Mouse (Mus musculus) hindbrain, embryonic 13.5 days (tissue): ENCODE results near the gene Tmem86a. TPM values are rescaled to one million over a fixed set of nuclear protein-coding genes. Genes with fewer than 3 reads are reported as not detected.
"Not testable (repeated sequence)": the region's sequence is repeated elsewhere in the genome, so short reads cannot be mapped to it uniquely, and the experiment has no call there.

Experiments used
- ATAC-seq: fragments of 200-750 bp; cut with Nextera tagmentation; 2 replicates; pipeline ENCODE4 v1.8.0; 2017; ENCODE audit warnings: moderate TSS enrichment; ENCODE audit not compliant: low FRiP score
- H3K27ac ChIP-seq: fragments of 300-500 bp; sonication (generic); 2 replicates; pipeline ENCODE4 v1.5.1; 2015; ENCODE audit warnings: inconsistent platforms, mild to moderate bottlenecking, moderate library complexity
- H3K27me3 ChIP-seq: fragments of 300-500 bp; sonication (generic); 2 replicates; pipeline ENCODE4 v1.6.1; 2015; ENCODE audit warnings: mild to moderate bottlenecking, inconsistent platforms
- H3K36me3 ChIP-seq: fragments of 300-500 bp; sonication (generic); 2 replicates; pipeline ENCODE4 v1.6.1; 2015; ENCODE audit warnings: mild to moderate bottlenecking, inconsistent platforms
- H3K4me1 ChIP-seq: fragments of 300-500 bp; sonication (generic); replicated peaks from 2 replicates; pipeline ENCODE4 v1.6.1; 2015; ENCODE audit warnings: inconsistent platforms
- H3K4me2 ChIP-seq: fragments of 300-500 bp; sonication (generic); 2 replicates; pipeline ENCODE4 v1.6.1; 2015; ENCODE audit warnings: inconsistent platforms, mild to moderate bottlenecking, moderate library complexity
- H3K4me3 ChIP-seq: fragments of 300-500 bp; sonication (generic); 2 replicates; pipeline ENCODE4 v1.5.1; 2015; ENCODE audit warnings: mild to moderate bottlenecking, inconsistent platforms
- H3K9ac ChIP-seq: fragments of 300-500 bp; sonication (generic); 2 replicates; pipeline ENCODE4 v1.6.1; 2015; ENCODE audit warnings: mild to moderate bottlenecking, inconsistent platforms
- H3K9me3 ChIP-seq: fragments of 300-500 bp; sonication (generic); 2 replicates; pipeline ENCODE4 v1.6.1; 2016; ENCODE audit warnings: inconsistent platforms
- WGBS: fragments of 180-500 bp; shearing (Covaris S2); methylation state at CpG from one replicate; pipeline ENCODE4 v1.1.7; 2015; 5-methylcytosine and 5-hydroxymethylcytosine counted together
- polyA plus RNA-seq: library from polyadenylated mRNA; unstranded; fragments of >200 nt; fragmentation: Nextera tagmentation; extraction: Ambion mirVana; gene quantifications from 2 replicates; pipeline ENCODE4 v1.2.1, GENCODE M21; 2015

The Tmem86a gene
- polyA plus RNA-seq, 1 experiment from 2014 or later, result 24.4 TPM

GRCm38 (mm10) chr7:47015390-47016065 lies 34.9 kb upstream of the Tmem86a start:
- Histone ChIP-seq H3K9ac (peak overlapping the region; percentile 60), H3K4me2 (peak overlapping the region; percentile 50), H3K4me3 (peak overlapping the region; percentile 26), H3K27ac (peak overlapping the region; percentile 48; the same call in 1 of the 2 replicates), H3K4me1 (peaks cover 7% of the 10 kb centered on the region), H3K9me3 (no peaks in the 10 kb centered on the region), H3K27me3 (0 out of 2 replicates have a peak, but pooled peaks cover 3% of the 10 kb centered on the region), H3K36me3 (no peaks in the 10 kb centered on the region)
- peak; percentile 89 for ATAC-seq
- 10% methylated on average over 6 of the region's 6 CpGs for WGBS

GRCm38 (mm10) chr7:47016602-47017001 lies 33.8 kb upstream of the Tmem86a start:
- H3K27me3 ChIP-seq, result 0 out of 2 replicates have a peak, but pooled peaks cover 3% of the 10 kb centered on the region
- H3K9ac ChIP-seq, result no peak overlapping the region
- peaks cover 7% of the 10 kb centered on the region for H3K4me1 ChIP-seq
- no peak overlapping the region for H3K4me2 ChIP-seq
- no peak for ATAC-seq
- 77% methylated on average over 3 of the region's 3 CpGs for WGBS
- H3K36me3 ChIP-seq, result no peaks in the 10 kb centered on the region
- no peak overlapping the region for H3K27ac ChIP-seq
- no peaks in the 10 kb centered on the region for H3K9me3 ChIP-seq
- no peak overlapping the region for H3K4me3 ChIP-seq

GRCm38 (mm10) chr7:47017146-47017545 lies 33.3 kb upstream of the Tmem86a start:
- H3K4me2 ChIP-seq, result no peak overlapping the region
- 79% methylated on average over 7 of the region's 7 CpGs for WGBS
- no peak overlapping the region for H3K27ac ChIP-seq
- H3K36me3 ChIP-seq, result no peaks in the 10 kb centered on the region
- peaks cover 7% of the 10 kb centered on the region for H3K4me1 ChIP-seq
- H3K27me3 ChIP-seq, result 0 out of 2 replicates have a peak, but pooled peaks cover 3% of the 10 kb centered on the region
- no peaks in the 10 kb centered on the region for H3K9me3 ChIP-seq
- H3K9ac ChIP-seq, result no peak overlapping the region
- ATAC-seq, result no peak
- H3K4me3 ChIP-seq, result no peak overlapping the region

GRCm38 (mm10) chr7:47019641-47020040 lies 30.8 kb upstream of the Tmem86a start:
- ATAC-seq, result no peak
- H3K36me3 ChIP-seq, result no peaks in the 10 kb centered on the region
- H3K27me3 ChIP-seq, result 0 out of 2 replicates have a peak, but pooled peaks cover 8% of the 10 kb centered on the region
- no peak overlapping the region for H3K4me2 ChIP-seq
- WGBS, result 62% methylated on average over 5 of the region's 5 CpGs
- H3K27ac ChIP-seq, result no peak overlapping the region
- H3K4me3 ChIP-seq, result no peak overlapping the region
- no peaks in the 10 kb centered on the region for H3K9me3 ChIP-seq
- H3K4me1 ChIP-seq, result peaks cover 7% of the 10 kb centered on the region
- no peak overlapping the region for H3K9ac ChIP-seq

- ATAC-seq, result no peak
- no peak overlapping the region for H3K9ac ChIP-seq
- H3K4me2 ChIP-seq, result no peak overlapping the region
- H3K4me1 ChIP-seq, result no peaks in the 10 kb centered on the region
- H3K27me3 ChIP-seq, result 0 out of 2 replicates have a peak, but pooled peaks cover 8% of the 10 kb centered on the region
- no peak overlapping the region for H3K27ac ChIP-seq
- 12% methylated on average over 8 of the region's 8 CpGs for WGBS
- H3K4me3 ChIP-seq, result no peak overlapping the region
- no peaks in the 10 kb centered on the region for H3K36me3 ChIP-seq
- no peaks in the 10 kb centered on the region for H3K9me3 ChIP-seq
Measured at GRCm38 (mm10) chr7:47020956-47021355, 29.4 kb upstream of the Tmem86a start.

GRCm38 (mm10) chr7:47022482-47022881 lies 27.9 kb upstream of the Tmem86a start:
- Histone ChIP-seq H3K9me3 (no peaks in the 10 kb centered on the region), H3K27ac (no peak overlapping the region), H3K36me3 (no peaks in the 10 kb centered on the region), H3K4me1 (no peaks in the 10 kb centered on the region), H3K27me3 (0 out of 2 replicates have a peak, but pooled peaks cover 8% of the 10 kb centered on the region), H3K4me3 (no peak overlapping the region), H3K9ac (no peak overlapping the region), H3K4me2 (no peak overlapping the region)
- WGBS, result 68% methylated on average over 7 of the region's 8 CpGs
- ATAC-seq, result no peak

- no peaks in the 10 kb centered on the region for H3K36me3 ChIP-seq
- 0 out of 2 replicates have a peak, but pooled peaks cover 8% of the 10 kb centered on the region for H3K27me3 ChIP-seq
- no peak overlapping the region for H3K4me2 ChIP-seq
- ATAC-seq, result 0 out of 2 replicates have a peak, but pooled peaks have one; percentile 41
- WGBS, result 15% methylated on average over 6 of the region's 6 CpGs
- no peaks in the 10 kb centered on the region for H3K9me3 ChIP-seq
- no peak overlapping the region for H3K27ac ChIP-seq
- H3K9ac ChIP-seq, result no peak overlapping the region
- no peaks in the 10 kb centered on the region for H3K4me1 ChIP-seq
- H3K4me3 ChIP-seq, result no peak overlapping the region
Measured at GRCm38 (mm10) chr7:47023530-47023929, 26.9 kb upstream of the Tmem86a start.

GRCm38 (mm10) chr7:47024454-47024853 lies 25.9 kb upstream of the Tmem86a start:
- no peak overlapping the region for H3K27ac ChIP-seq
- no peak for ATAC-seq

GRCm38 (mm10) chr7:47025429-47025828 lies 25.0 kb upstream of the Tmem86a start:
- no peaks in the 10 kb centered on the region for H3K36me3 ChIP-seq
- no peaks in the 10 kb centered on the region for H3K4me1 ChIP-seq
- H3K4me3 ChIP-seq, result no peak overlapping the region
- H3K27me3 ChIP-seq, result 0 out of 2 replicates have a peak, but pooled peaks cover 6% of the 10 kb centered on the region
- no peaks in the 10 kb centered on the region for H3K9me3 ChIP-seq
- H3K27ac ChIP-seq, result no peak overlapping the region
- 71% methylated on average over 9 of the region's 9 CpGs for WGBS
- ATAC-seq, result no peak
- H3K4me2 ChIP-seq, result no peak overlapping the region
- no peak overlapping the region for H3K9ac ChIP-seq

More at GRCm38 (mm10) chr7:47024454-47024853, 25.9 kb upstream of the Tmem86a start:
- Histone ChIP-seq H3K36me3 (no peaks in the 10 kb centered on the region), H3K9ac (no peak overlapping the region), H3K27me3 (0 out of 2 replicates have a peak, but pooled peaks cover 8% of the 10 kb centered on the region), H3K4me3 (no peak overlapping the region), H3K4me2 (no peak overlapping the region), H3K4me1 (no peaks in the 10 kb centered on the region), H3K9me3 (no peaks in the 10 kb centered on the region)
- 91% methylated on average over 7 of the region's 7 CpGs for WGBS

- 90% methylated on average over 3 of the region's 3 CpGs for WGBS
- not testable (repeated sequence) for ATAC-seq, H3K4me1 ChIP-seq
Measured at GRCm38 (mm10) chr7:47026899-47027298, 23.5 kb upstream of the Tmem86a start.

GRCm38 (mm10) chr7:47027520-47027919 lies 22.9 kb upstream of the Tmem86a start:
- Histone ChIP-seq H3K4me2 (no peak overlapping the region), H3K27me3 (0 out of 2 replicates have a peak, but pooled peaks cover 3% of the 10 kb centered on the region), H3K4me1 (no peaks in the 10 kb centered on the region), H3K36me3 (no peaks in the 10 kb centered on the region), H3K9me3 (no peaks in the 10 kb centered on the region), H3K27ac (no peak overlapping the region), H3K9ac (no peak overlapping the region), H3K4me3 (no peak overlapping the region)
- ATAC-seq, result no peak
- WGBS, result 100% methylated on average over 1 of the region's 1 CpGs

More at GRCm38 (mm10) chr7:47026899-47027298, 23.5 kb upstream of the Tmem86a start:
- H3K27ac ChIP-seq, H3K4me2 ChIP-seq, H3K4me3 ChIP-seq, H3K27me3 ChIP-seq, H3K36me3 ChIP-seq, H3K9ac ChIP-seq, H3K9me3 ChIP-seq: not testable (repeated sequence)

- WGBS, result 82% methylated on average over 9 of the region's 9 CpGs
Measured at GRCm38 (mm10) chr7:47030517-47031193, 19.7 kb upstream of the Tmem86a start.

More at GRCm38 (mm10) chr7:47030517-47031193, 19.7 kb upstream of the Tmem86a start:
- Histone ChIP-seq H3K4me3 (no peak overlapping the region), H3K27me3 (no peaks in the 10 kb centered on the region), H3K27ac (no peak overlapping the region), H3K9me3 (no peaks in the 10 kb centered on the region), H3K36me3 (no peaks in the 10 kb centered on the region), H3K9ac (no peak overlapping the region), H3K4me2 (no peak overlapping the region), H3K4me1 (no peaks in the 10 kb centered on the region)
- no peak for ATAC-seq
